Mouse (Mus musculus) urinary bladder, postnatal 36 days (tissue): ENCODE measurements around the gene Gm14409.
"Not testable (repeated sequence)": the region's sequence is repeated elsewhere in the genome, so short reads cannot be mapped to it uniquely, and the experiment has no call there.

ENCODE experiments used
- DNase-seq, 2 experiments: peaks; one replicate each; pipeline ENCODE4 v3.0.0; 2022; ENCODE audit warnings: low spot score in 2 of 2, mixed read lengths in 1 of 2

Gene Gm14409

GRCm38 (mm10) chr2:177266936-177267335 lies at the start of gene Gm14409:
Gm14409 (minus strand) TSS chr2:177267036.
- not testable (repeated sequence) for DNase-seq

DNA sequence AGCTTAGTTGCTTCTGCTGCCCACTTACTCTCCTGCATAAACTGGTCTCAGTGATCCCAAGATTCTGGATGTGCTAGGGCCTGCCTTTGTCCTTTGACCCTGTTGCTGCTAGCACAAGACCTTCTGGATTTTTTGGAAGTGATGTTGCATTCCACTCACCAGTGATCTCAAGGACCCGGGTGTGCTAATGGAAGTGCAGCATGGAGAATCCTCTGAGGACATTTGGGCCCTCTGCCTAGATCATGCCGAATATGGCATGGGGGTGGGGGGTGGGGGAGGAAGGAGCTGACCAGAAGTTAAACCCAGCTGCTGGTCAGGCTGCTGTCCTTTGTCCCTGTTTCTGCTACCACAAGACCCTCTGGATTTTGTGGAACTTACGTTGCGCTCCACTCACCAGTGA lies 42.8 kb upstream of the Gm14409 start:
- DNase-seq, result not testable (repeated sequence)

- not testable (repeated sequence) for DNase-seq
Observed at GRCm38 (mm10) chr2:177304980-177305379, 38.1 kb upstream of the Gm14409 start.

GRCm38 (mm10) chr2:177283701-177284100 lies 16.9 kb upstream of the Gm14409 start:
- not testable (repeated sequence) for DNase-seq

- not testable (repeated sequence) for DNase-seq
Observed at GRCm38 (mm10) chr2:177277754-177278153, 10.9 kb upstream of the Gm14409 start.

GRCm38 (mm10) chr2:177272237-177272636 lies 5.4 kb upstream of the Gm14409 start:
- not testable (repeated sequence) for DNase-seq

- not testable (repeated sequence) for DNase-seq
Observed at GRCm38 (mm10) chr2:177247449-177247848, 19.4 kb downstream of the Gm14409 start.

GRCm38 (mm10) chr2:177230461-177230860 lies 36.4 kb downstream of the Gm14409 start:
- DNase-seq, result not testable (repeated sequence)
